Mouse (Mus musculus): ENCODE data around the gene Magi3.

GRCm38 (mm10) chr3:104095936-104096335 lies 124.2 kb downstream of the Magi3 start:
- TF ChIP-seq POLR2A (IDR thresholded peaks at IDR 0.05; ENCODE audit: insufficient read depth, low read length): no peak
- no peak for TF ChIP-seq CTCF (IDR thresholded peaks at IDR 0.05; ENCODE audit: low read depth, low read length)
- TF ChIP-seq EP300 (IDR thresholded peaks at IDR 0.05; ENCODE audit: insufficient read depth, low read depth, low read length): no peak

Measured in ES-Bruce4 (cell line).